Mouse (Mus musculus) bone marrow macrophage, adult 2 months (primary cell): ENCODE results near the gene Numbl.

Experiments used
- CTCF ChIP-seq: IDR thresholded peaks from 2 replicates; pipeline ENCODE4 v1.5.1; 2012; ENCODE audit warnings: low read depth, mild to moderate bottlenecking, low read length, moderate library complexity
- POLR2A ChIP-seq: IDR thresholded peaks from 2 replicates; pipeline ENCODE4 v1.6.1; 2012; ENCODE audit warnings: mild to moderate bottlenecking, low read depth, low read length, borderline replicate concordance

DNA sequence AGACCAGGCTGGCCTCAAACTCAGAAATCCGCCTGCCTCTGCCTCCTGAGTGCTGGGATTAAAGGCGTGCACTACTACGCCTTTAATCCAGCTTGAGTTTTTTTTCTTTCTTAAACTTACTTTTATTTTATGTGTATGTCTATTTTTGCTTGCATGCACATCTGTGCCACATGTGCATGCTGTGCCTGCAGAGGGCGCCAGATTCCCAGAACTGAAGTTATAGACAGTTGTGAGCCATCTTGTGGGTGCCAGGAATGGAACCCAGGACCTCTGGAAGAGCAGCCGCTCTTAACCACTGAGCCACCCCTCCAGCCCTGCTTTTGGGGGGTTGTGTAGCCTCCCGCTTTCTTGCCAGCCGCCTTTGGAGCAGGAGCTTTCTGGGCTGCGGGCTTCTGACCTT is 13.2 kb downstream of the Numbl start:
- TF ChIP-seq CTCF (no peak), POLR2A (no peak)
